Mouse (Mus musculus) kidney, adult 2 months (tissue): ENCODE measurements around the gene Msn.

Source experiments
- CTCF ChIP-seq: fragments of 200-500 bp; conservative IDR thresholded peaks from 2 replicates; pipeline ENCODE4 v1.5.1; 2011; ENCODE audit warnings: low read depth, mild to moderate bottlenecking, control low read depth, low read length, moderate library complexity, mixed read lengths; ENCODE audit not compliant: insufficient read depth, insufficient read length
- POLR2A ChIP-seq: fragments of 200-500 bp; IDR thresholded peaks from one replicate; pipeline ENCODE4 v1.6.1; 2011; ENCODE audit warnings: low read depth, low read length, control low read depth

GRCm38 (mm10) chrX:96126803-96127202 is 31.0 kb downstream of the Msn start:
- TF ChIP-seq CTCF (no peak), POLR2A (no peak)
